Mouse (Mus musculus): Measurements from ENCODE around the gene Nell2. TPM values are rescaled to one million over a fixed set of nuclear protein-coding genes. Genes with fewer than 3 reads are reported as not detected.

Gene Nell2
- polyA plus RNA-seq, 1 experiment from 2014 or later = 35.8 TPM

DNA sequence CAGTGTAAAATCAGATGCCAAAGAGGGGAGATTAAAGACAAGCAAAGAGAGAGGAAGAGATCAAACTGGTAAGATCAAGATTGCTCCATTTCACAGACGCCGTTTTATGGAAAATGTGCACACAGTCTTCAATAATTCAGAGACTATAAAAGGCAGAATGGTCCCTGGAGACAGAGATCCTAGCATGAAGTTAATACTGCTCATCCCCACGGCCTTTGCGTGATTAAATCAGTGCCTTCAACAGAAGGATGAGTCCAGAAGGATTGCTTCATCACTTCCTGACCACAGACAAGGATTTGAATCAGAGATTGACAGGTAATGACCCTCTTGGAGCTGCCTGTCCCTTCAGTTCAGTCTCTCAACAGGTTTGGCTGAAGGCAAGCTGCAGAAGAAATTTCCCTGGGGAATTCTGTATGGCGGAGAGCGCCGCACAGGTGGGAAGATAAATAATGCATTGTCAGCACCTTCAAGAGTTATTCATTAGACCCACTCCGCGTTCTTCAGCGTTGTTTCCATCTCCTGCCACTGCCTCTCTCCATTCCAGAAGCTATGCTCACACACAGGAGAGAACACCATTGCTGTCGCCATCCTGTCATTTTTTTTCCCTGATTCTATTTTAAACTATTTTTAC, 118.0 kb downstream of the Nell2 start:
- Histone ChIP-seq H3K4me1 (peaks cover 6% of the 10 kb centered on the region; the same call in 1 of the 2 replicates), H3K27ac (no peak overlapping the region), H3K4me3 (no peak overlapping the region), H3K9me3 (no peaks in the 10 kb centered on the region; the same call in 1 of the 2 replicates), H3K36me3 (replicated peaks) (no peaks in the 10 kb centered on the region), H3K27me3 (ENCODE audit: poor library complexity, severe bottlenecking) (peaks cover under 1% of the 10 kb centered on the region; the same call in 1 of the 2 replicates)
- WGBS = 92% methylated on average over 11 of the region's 11 CpGs
- DNase-seq (ENCODE audit: extremely low spot score, low spot score) = no peak

DNA sequence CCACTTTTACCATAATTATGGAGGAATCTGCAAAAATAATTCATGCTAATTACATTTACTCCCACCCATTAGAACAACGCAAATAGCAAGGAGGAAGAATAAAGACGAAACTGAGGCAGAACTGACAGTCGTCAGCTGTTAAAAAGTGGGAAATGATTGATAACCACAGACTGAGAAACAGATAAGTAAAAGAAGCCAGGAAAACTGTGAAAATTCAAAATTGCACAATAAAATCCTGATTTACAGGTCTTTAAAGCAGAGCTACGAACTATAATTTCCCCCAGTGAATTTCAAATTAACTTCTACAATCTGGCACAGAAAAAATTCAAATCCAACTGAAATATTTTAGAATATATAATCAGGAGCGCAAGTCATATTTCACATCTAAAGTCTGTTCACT, 138.0 kb downstream of the Nell2 start:
- H3K9me3 ChIP-seq = no peaks in the 10 kb centered on the region
- H3K36me3 ChIP-seq (replicated peaks) = no peaks in the 10 kb centered on the region
- H3K4me3 ChIP-seq = no peak overlapping the region
- H3K27ac ChIP-seq = no peak overlapping the region
- no peak for DNase-seq (ENCODE audit: extremely low spot score, low spot score)
- 0 out of 2 replicates have a peak, but pooled peaks cover 5% of the 10 kb centered on the region for H3K4me1 ChIP-seq
- no peaks in the 10 kb centered on the region for H3K27me3 ChIP-seq (ENCODE audit: poor library complexity, severe bottlenecking)
- WGBS = 94% methylated on average over 5 of the region's 5 CpGs

DNA sequence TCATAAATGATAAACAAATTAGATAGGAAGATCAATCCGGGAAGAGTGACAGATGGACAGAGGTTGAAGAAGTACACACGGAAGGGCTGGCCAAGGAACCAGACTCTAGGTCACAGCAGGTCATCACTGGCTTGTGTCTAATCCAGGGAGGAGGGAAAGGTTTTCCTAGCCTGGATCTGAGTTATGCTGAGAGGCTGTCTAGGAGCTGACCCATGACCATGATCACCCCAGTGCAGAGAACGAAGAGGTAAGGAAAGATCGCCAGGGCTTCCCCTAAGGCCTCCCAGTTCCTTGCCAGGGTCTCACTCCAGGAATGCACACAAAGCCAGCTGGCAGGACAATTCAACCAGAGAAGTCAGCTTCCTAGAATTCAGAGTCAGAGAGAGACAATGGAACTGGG, 139.4 kb downstream of the Nell2 start:
- 0 out of 2 replicates have a peak, but pooled peaks cover 5% of the 10 kb centered on the region for H3K4me1 ChIP-seq
- peaks cover 5% of the 10 kb centered on the region; the same call in 1 of the 2 replicates for H3K36me3 ChIP-seq (replicated peaks)
- DNase-seq (ENCODE audit: extremely low spot score, low spot score) = no peak
- 86% methylated on average over 4 of the region's 4 CpGs for WGBS
- H3K27ac ChIP-seq = no peak overlapping the region
- no peaks in the 10 kb centered on the region for H3K27me3 ChIP-seq (ENCODE audit: poor library complexity, severe bottlenecking)
- no peak overlapping the region for H3K4me3 ChIP-seq
- no peaks in the 10 kb centered on the region for H3K9me3 ChIP-seq

DNA sequence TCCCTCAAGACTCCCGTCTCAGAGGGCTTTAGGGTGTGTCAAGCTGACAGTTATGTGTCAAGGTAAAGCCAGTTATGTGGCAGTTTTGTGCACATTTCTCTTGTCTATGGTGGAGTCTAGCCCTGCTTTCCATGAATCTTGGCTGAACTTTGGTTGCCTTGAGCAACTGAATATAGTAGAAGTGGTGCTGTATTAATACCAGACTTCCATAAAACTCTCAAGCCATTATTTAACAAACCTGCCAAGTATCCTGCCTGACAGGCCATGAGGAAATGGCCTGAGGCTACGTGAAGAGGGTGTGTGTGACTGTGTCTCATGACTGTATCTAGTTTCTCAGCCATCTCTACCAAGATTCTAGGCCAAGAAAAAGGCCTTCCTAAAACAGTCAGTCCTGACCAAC, 147.5 kb downstream of the Nell2 start:
- no peaks in the 10 kb centered on the region for H3K4me1 ChIP-seq
- H3K27me3 ChIP-seq (ENCODE audit: poor library complexity, severe bottlenecking) = no peaks in the 10 kb centered on the region
- 82% methylated on average over 2 of the region's 2 CpGs for WGBS
- peaks cover 15% of the 10 kb centered on the region for H3K36me3 ChIP-seq (replicated peaks)
- no peaks in the 10 kb centered on the region for H3K9me3 ChIP-seq
- H3K27ac ChIP-seq = no peak overlapping the region
- no peak overlapping the region for H3K4me3 ChIP-seq
- no peak for DNase-seq (ENCODE audit: extremely low spot score, low spot score)

DNA sequence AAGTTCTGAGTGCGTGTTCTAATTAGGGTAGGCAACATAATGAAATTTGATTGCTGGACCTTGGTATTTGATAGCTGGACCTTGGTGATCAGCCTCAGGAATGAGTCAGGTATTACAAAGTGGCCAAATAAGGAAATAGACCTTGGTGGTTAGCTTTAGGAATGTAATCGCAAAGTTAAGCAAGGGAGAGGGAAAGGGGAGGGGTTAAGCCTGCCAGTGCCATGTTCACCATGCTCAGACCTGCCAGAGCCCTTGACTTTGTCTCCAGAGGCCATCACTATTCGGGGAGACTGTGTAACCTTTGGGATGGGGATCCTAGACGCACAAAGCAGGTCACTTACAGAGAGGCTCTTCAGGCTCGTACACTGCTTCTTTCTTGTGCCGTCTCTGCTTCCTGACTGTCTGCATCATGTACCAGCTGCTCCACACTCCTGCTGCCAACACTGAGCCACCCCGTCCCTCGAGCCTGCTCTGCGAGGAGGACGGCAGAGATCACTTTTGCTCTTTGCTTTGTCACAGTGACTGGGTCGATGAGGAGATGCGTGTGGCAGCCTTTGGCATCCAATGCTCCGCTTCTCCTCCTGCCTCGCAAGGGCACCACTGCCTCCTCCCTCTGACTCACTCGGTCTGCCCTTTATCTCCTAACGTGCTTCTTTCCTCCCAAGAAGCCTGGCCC, 157.5 kb downstream of the Nell2 start:
- DNase-seq (ENCODE audit: extremely low spot score, low spot score) = no peak
- H3K27ac ChIP-seq = no peak overlapping the region
- no peaks in the 10 kb centered on the region; the same call in 1 of the 2 replicates for H3K36me3 ChIP-seq (replicated peaks)
- 93% methylated on average over 16 of the region's 16 CpGs for WGBS
- H3K27me3 ChIP-seq (ENCODE audit: poor library complexity, severe bottlenecking) = no peaks in the 10 kb centered on the region
- H3K4me1 ChIP-seq = peaks cover 4% of the 10 kb centered on the region; the same call in 1 of the 2 replicates
- no peaks in the 10 kb centered on the region for H3K9me3 ChIP-seq
- no peak overlapping the region for H3K4me3 ChIP-seq

DNA sequence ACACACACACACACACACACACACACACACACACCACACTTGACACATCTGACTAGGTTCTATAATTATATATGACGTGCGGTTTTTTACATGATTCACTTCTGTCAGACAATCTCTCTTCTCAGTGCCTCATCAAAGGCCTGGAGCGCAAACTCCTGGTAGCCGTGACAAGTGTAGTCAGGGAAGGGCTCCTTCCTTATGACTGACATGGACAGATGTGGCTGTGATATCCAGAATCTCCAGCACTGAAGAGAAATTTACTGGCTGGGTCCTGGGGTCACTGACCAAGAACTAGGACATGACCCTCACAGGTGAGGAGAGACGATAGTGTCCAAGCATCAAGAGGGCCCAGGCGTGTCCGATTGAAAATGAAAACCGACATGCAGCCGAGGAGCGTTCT, 160.2 kb downstream of the Nell2 start:
- Histone ChIP-seq H3K36me3 (replicated peaks) (no peaks in the 10 kb centered on the region), H3K9me3 (no peaks in the 10 kb centered on the region), H3K27ac (no peak overlapping the region), H3K4me3 (no peak overlapping the region), H3K4me1 (peaks cover 4% of the 10 kb centered on the region; the same call in 1 of the 2 replicates), H3K27me3 (ENCODE audit: poor library complexity, severe bottlenecking) (no peaks in the 10 kb centered on the region)
- DNase-seq (ENCODE audit: extremely low spot score, low spot score) = no peak
- 94% methylated on average over 10 of the region's 10 CpGs for WGBS

DNA sequence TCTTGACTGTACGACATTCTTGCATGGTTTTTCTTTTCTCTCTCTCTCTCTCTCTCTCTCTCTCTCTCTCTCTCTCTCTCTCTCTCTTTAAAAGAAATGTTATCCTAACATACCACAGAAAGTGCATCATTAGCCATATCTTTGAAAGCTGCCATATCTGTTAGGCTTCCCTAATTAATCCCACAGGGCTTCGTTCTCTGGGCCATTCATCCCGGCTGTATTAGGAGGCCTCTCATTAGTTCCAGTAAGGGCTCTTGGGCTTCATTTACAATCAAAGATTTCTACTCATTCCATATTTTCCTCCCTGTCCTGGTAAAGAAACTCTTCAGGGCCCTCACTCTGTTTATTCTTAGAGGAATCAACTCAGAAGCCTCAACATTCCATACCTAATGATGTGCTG, 161.9 kb downstream of the Nell2 start:
- Histone ChIP-seq H3K9me3 (no peaks in the 10 kb centered on the region), H3K36me3 (replicated peaks) (no peaks in the 10 kb centered on the region), H3K27ac (no peak overlapping the region), H3K4me1 (peaks cover 4% of the 10 kb centered on the region; the same call in 1 of the 2 replicates), H3K4me3 (no peak overlapping the region), H3K27me3 (ENCODE audit: poor library complexity, severe bottlenecking) (no peaks in the 10 kb centered on the region)
- no peak for DNase-seq (ENCODE audit: extremely low spot score, low spot score)
- WGBS = 85% methylated on average over 3 of the region's 3 CpGs

DNA sequence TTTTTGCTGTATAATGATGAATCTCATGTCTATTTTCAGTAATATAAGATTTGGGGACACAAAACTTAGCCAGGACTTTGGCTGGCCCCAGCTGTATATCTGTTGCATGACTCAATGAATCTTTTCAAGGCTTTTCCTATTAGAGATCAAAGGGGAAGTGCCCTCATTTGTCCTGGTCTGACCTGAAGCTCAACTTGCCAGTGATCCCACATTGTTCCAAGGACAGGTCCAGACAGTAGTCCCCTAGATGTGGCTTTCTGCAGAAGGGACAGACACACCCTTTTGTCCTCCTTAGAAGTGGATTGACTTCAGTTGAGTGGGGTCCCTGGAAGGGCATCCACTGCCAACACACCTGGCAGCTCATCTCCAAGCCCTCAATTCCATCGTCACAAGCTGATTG, 173.6 kb downstream of the Nell2 start:
- Histone ChIP-seq H3K27me3 (ENCODE audit: poor library complexity, severe bottlenecking) (no peaks in the 10 kb centered on the region), H3K4me3 (no peak overlapping the region), H3K4me1 (0 out of 2 replicates have a peak, but pooled peaks cover 3% of the 10 kb centered on the region), H3K9me3 (no peaks in the 10 kb centered on the region), H3K36me3 (replicated peaks) (no peaks in the 10 kb centered on the region), H3K27ac (no peak overlapping the region)
- DNase-seq (ENCODE audit: extremely low spot score, low spot score) = no peak
- WGBS = 74% methylated on average over 1 of the region's 1 CpGs

DNA sequence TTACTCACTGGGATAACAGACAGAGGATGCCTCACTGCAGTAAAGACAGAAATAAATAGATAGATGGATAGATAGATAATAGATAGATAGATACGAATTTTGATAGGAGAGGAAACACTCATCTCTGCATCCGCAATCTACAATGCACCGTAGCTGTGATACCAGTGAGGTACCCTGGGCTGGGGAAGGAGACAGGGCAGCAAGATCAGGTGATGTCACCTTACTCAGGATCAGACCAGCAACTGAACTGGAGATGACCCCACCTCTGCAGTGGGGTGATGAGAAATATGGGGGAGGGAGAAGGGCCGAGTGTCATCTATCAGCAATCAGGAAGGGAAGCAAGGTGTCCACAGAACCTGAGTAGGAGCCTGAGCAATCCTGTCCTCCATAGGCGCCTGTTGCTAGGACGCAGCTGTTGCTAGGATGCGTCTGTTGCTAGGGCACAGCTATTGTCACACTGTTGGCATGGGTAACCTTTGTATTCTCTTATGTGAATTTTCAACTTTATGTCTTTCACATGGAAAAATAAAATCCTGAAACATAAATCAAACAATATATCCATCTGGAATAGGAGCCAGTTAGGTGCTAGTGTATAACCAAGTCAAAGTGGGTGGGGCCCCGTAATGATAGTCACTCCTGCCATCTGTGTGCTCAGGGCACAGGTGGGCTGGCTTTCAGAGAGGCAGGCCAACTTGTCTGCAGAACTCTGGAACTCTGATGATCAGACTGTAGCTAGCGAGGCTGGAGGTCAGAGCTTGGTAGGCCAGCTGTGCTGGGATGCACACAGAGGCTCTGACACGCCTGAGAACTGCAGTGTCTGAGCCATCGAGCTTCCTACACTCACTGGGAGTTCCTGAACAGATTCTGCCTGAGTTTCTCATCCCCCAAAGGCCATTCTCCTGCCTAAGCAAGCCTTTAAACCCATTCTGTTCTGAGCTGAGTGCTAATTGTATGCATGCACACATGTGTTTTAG, 193.7 kb downstream of the Nell2 start:
- H3K9me3 ChIP-seq = no peaks in the 10 kb centered on the region
- no peaks in the 10 kb centered on the region for H3K27me3 ChIP-seq (ENCODE audit: poor library complexity, severe bottlenecking)
- H3K4me1 ChIP-seq = peaks cover 28% of the 10 kb centered on the region
- no peak overlapping the region for H3K4me3 ChIP-seq
- WGBS = 88% methylated on average over 11 of the region's 11 CpGs
- no peak for DNase-seq (ENCODE audit: extremely low spot score, low spot score)
- no peaks in the 10 kb centered on the region for H3K36me3 ChIP-seq (replicated peaks)
- H3K27ac ChIP-seq = no peak overlapping the region

DNA sequence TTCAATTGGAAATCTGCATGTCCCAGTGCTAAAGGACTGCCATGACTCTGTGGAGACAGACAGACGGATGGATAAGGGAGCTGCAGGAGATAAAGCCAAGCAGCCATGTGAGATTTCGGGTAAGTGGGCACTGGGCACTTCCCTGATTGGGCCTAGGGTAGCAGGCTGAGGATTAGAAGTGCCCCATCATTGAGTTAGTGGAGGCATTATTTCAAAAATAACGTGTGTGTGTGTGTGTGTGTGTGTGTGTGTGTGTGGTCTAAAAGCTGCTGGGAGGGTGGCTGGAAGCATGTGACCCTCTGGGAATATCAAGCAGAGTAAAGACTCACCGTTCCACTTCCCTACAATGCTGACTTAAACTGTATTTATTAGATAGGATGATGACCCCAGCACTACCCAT, 195.1 kb downstream of the Nell2 start:
- H3K36me3 ChIP-seq (replicated peaks) = no peaks in the 10 kb centered on the region
- no peaks in the 10 kb centered on the region for H3K27me3 ChIP-seq (ENCODE audit: poor library complexity, severe bottlenecking)
- H3K4me1 ChIP-seq = peaks cover 28% of the 10 kb centered on the region
- no peak for DNase-seq (ENCODE audit: extremely low spot score, low spot score)
- H3K9me3 ChIP-seq = no peaks in the 10 kb centered on the region
- no peak overlapping the region for H3K4me3 ChIP-seq
- no peak overlapping the region for H3K27ac ChIP-seq
- 70% methylated on average over 4 of the region's 4 CpGs for WGBS

DNA sequence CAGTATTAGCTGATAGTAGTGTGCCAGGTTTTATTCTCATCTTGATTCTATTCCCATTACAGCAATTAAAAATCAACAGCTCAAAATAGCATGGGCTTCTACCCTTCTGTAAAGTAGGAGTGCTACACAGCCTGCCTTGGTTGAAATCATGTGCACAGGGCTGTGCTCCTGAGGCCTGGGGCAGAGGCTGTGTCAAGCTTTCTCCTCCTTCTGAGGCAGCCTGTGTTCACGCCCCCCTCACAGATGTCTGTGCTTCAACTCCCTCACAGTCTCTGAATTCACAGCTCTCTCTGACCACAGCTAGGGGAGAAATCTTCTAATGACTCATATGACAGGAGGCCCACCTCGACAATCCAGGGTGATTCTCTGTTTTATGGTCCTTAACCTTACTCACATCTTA, 197.4 kb downstream of the Nell2 start:
- Histone ChIP-seq H3K27ac (no peak overlapping the region), H3K4me1 (peaks cover 28% of the 10 kb centered on the region), H3K4me3 (no peak overlapping the region), H3K27me3 (ENCODE audit: poor library complexity, severe bottlenecking) (no peaks in the 10 kb centered on the region), H3K36me3 (replicated peaks) (no peaks in the 10 kb centered on the region), H3K9me3 (no peaks in the 10 kb centered on the region)
- WGBS = 86% methylated on average over 2 of the region's 2 CpGs
- DNase-seq (ENCODE audit: extremely low spot score, low spot score) = no peak

DNA sequence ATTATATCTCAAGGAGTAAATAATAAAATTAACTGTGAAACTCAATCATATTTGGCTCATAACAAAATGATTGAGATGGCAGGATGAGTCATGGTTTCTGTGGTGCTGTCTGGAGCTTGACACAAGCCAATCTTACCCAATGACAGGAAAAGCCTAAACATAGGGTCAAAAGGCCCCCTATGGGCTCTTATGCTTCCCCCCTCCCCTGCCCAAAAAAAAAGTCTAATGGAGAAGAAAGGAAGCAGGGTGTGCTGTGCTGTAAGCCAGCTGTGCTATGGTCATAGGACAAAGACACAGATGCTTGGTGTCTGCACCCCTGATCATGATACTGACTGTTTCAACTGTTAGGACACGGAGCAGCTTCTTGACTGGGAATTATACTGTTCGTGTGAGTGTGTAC, 205.6 kb downstream of the Nell2 start:
- Histone ChIP-seq H3K27ac (no peak overlapping the region), H3K4me3 (no peak overlapping the region), H3K36me3 (replicated peaks) (no peaks in the 10 kb centered on the region), H3K9me3 (no peaks in the 10 kb centered on the region), H3K27me3 (ENCODE audit: poor library complexity, severe bottlenecking) (no peaks in the 10 kb centered on the region), H3K4me1 (no peaks in the 10 kb centered on the region)
- DNase-seq (ENCODE audit: extremely low spot score, low spot score) = no peak
- 85% methylated on average over 2 of the region's 2 CpGs for WGBS
